Mouse (Mus musculus): ENCODE measurements around the gene Mlh3. TPM values are rescaled to one million over a fixed set of nuclear protein-coding genes. Genes with fewer than 3 reads are reported as not detected.

Gene Mlh3
- polyA plus RNA-seq, 1 experiment = not detected

GRCm38 (mm10) chr12:85295506-85295905 lies 25.1 kb upstream of the Mlh3 start:
- H3K4me3 ChIP-seq (ENCODE audit: insufficient read depth, low read depth, low read length) = no peak overlapping the region
- H3K27ac ChIP-seq (ENCODE audit: insufficient read depth, low read depth, low read length) = no peak overlapping the region
- TF ChIP-seq CTCF (IDR thresholded peaks at IDR 0.05; ENCODE audit: insufficient read depth, low read depth, low read length) (no peak), POLR2A (IDR thresholded peaks at IDR 0.05; ENCODE audit: insufficient read depth, low read depth, low read length) (no peak)
- WGBS = 58% methylated on average over 2 of the region's 2 CpGs
- H3K4me1 ChIP-seq (ENCODE audit: control insufficient read depth, insufficient read depth, low read length) = no peaks in the 10 kb centered on the region

- no peak overlapping the region for H3K27ac ChIP-seq (ENCODE audit: insufficient read depth, low read depth, low read length)
- no peak overlapping the region for H3K4me3 ChIP-seq (ENCODE audit: insufficient read depth, low read depth, low read length)
- no peak for TF ChIP-seq CTCF (IDR thresholded peaks at IDR 0.05; ENCODE audit: insufficient read depth, low read depth, low read length)
- no peak for TF ChIP-seq POLR2A (IDR thresholded peaks at IDR 0.05; ENCODE audit: insufficient read depth, low read depth, low read length)
- peaks cover 4% of the 10 kb centered on the region for H3K4me1 ChIP-seq (ENCODE audit: control insufficient read depth, insufficient read depth, low read length)
Observed at GRCm38 (mm10) chr12:85292906-85293305, 22.5 kb upstream of the Mlh3 start.

- TF ChIP-seq POLR2A (IDR thresholded peaks at IDR 0.05; ENCODE audit: insufficient read depth, low read depth, low read length) (no peak), CTCF (IDR thresholded peaks at IDR 0.05; ENCODE audit: insufficient read depth, low read depth, low read length) (no peak)
- Histone ChIP-seq H3K4me1 (ENCODE audit: control insufficient read depth, insufficient read depth, low read length) (peaks cover 4% of the 10 kb centered on the region), H3K4me3 (ENCODE audit: insufficient read depth, low read depth, low read length) (no peak overlapping the region), H3K27ac (ENCODE audit: insufficient read depth, low read depth, low read length) (no peak overlapping the region)
- WGBS = 67% methylated on average over 6 of the region's 6 CpGs
Observed at GRCm38 (mm10) chr12:85292288-85292687, 21.9 kb upstream of the Mlh3 start.

- TF ChIP-seq POLR2A (IDR thresholded peaks at IDR 0.05; ENCODE audit: insufficient read depth, low read depth, low read length) (no peak), CTCF (IDR thresholded peaks at IDR 0.05; ENCODE audit: insufficient read depth, low read depth, low read length) (no peak)
- Histone ChIP-seq H3K4me3 (ENCODE audit: insufficient read depth, low read depth, low read length) (no peak overlapping the region), H3K4me1 (ENCODE audit: control insufficient read depth, insufficient read depth, low read length) (peaks cover 4% of the 10 kb centered on the region), H3K27ac (ENCODE audit: insufficient read depth, low read depth, low read length) (no peak overlapping the region)
Observed at GRCm38 (mm10) chr12:85291541-85291940, 21.1 kb upstream of the Mlh3 start.

GRCm38 (mm10) chr12:85290633-85291032 lies 20.2 kb upstream of the Mlh3 start:
- H3K4me1 ChIP-seq (ENCODE audit: control insufficient read depth, insufficient read depth, low read length) = peaks cover 4% of the 10 kb centered on the region
- WGBS = 85% methylated on average over 10 of the region's 10 CpGs
- TF ChIP-seq CTCF (IDR thresholded peaks at IDR 0.05; ENCODE audit: insufficient read depth, low read depth, low read length) (no peak), POLR2A (IDR thresholded peaks at IDR 0.05; ENCODE audit: insufficient read depth, low read depth, low read length) (no peak)
- H3K4me3 ChIP-seq (ENCODE audit: insufficient read depth, low read depth, low read length) = no peak overlapping the region
- H3K27ac ChIP-seq (ENCODE audit: insufficient read depth, low read depth, low read length) = no peak overlapping the region

- H3K4me1 ChIP-seq (ENCODE audit: control insufficient read depth, insufficient read depth, low read length) = peaks cover 4% of the 10 kb centered on the region
- TF ChIP-seq CTCF (IDR thresholded peaks at IDR 0.05; ENCODE audit: insufficient read depth, low read depth, low read length) (no peak), POLR2A (IDR thresholded peaks at IDR 0.05; ENCODE audit: insufficient read depth, low read depth, low read length) (no peak)
- peak overlapping the region; percentile 53 for H3K4me3 ChIP-seq (ENCODE audit: insufficient read depth, low read depth, low read length)
- WGBS = 48% methylated on average over 24 of the region's 24 CpGs
- H3K27ac ChIP-seq (ENCODE audit: insufficient read depth, low read depth, low read length) = no peak overlapping the region
Observed at GRCm38 (mm10) chr12:85289157-85290000, 19.0 kb upstream of the Mlh3 start.

- peak within 1 kb of the TSS; percentile 53 for H3K4me3 ChIP-seq (ENCODE audit: insufficient read depth, low read depth, low read length)
- H3K27ac ChIP-seq (ENCODE audit: insufficient read depth, low read depth, low read length) = no peak within 1 kb of the TSS
- H3K4me1 ChIP-seq (ENCODE audit: control insufficient read depth, insufficient read depth, low read length) = peaks cover 4% of the 10 kb centered on the region
- TF ChIP-seq CTCF (IDR thresholded peaks at IDR 0.05; ENCODE audit: insufficient read depth, low read depth, low read length) (no peak), POLR2A (IDR thresholded peaks at IDR 0.05; ENCODE audit: insufficient read depth, low read depth, low read length) (no peak)
- WGBS = 3% methylated on average over 30 of the region's 31 CpGs
Observed at GRCm38 (mm10) chr12:85288486-85289156, 18.2 kb upstream of the Mlh3 start, which contains the start of gene Zc2hc1c. Zc2hc1c (plus strand) TSS chr12:85288591.

GRCm38 (mm10) chr12:85287809-85288485 lies 17.5 kb upstream of the Mlh3 start, which contains the start of gene Acyp1:
Acyp1 (minus strand) TSS chr12:85288438.
- 9% methylated on average over 21 of the region's 21 CpGs for WGBS
- no peak within 1 kb of the TSS for H3K27ac ChIP-seq (ENCODE audit: insufficient read depth, low read depth, low read length)
- H3K4me3 ChIP-seq (ENCODE audit: insufficient read depth, low read depth, low read length) = peak within 1 kb of the TSS; percentile 53
- peaks cover 4% of the 10 kb centered on the region for H3K4me1 ChIP-seq (ENCODE audit: control insufficient read depth, insufficient read depth, low read length)
- TF ChIP-seq CTCF (IDR thresholded peaks at IDR 0.05; ENCODE audit: insufficient read depth, low read depth, low read length) (no peak), POLR2A (IDR thresholded peaks at IDR 0.05; ENCODE audit: insufficient read depth, low read depth, low read length) (no peak)

Data from olfactory bulb, adult 2 months (tissue).